In genomic region chr2:157550292-157550691, GRCm38 (mm10) we compare ENCODE assay signal across 16 mouse cellular contexts. TPM values are rescaled to one million over a fixed set of nuclear protein-coding genes. Genes with fewer than 3 reads are reported as not detected.
"Had no signal": no experiment of that assay in that cellular context is flagged by ENCODE, and none has a peak within 500 bp of the region (broad histone marks: within the 10 kb centered on the region; RNA-seq: fewer than 3 reads in every experiment).

No protein-coding gene starts in this region.

- H3K4me3 ChIP-seq: neural tube, embryonic 15.5 days; stomach, embryonic 15.5 days had no signal

- DNase-seq: retina, postnatal 1 day; right cerebral cortex, adult 18-20 months; right cerebral cortex, postnatal 14 days; right cerebral cortex, postnatal 25 days; right cerebral cortex, postnatal 4 days; spleen, adult 18-20 months; thymus, adult 18-20 months; thymus, adult 2 months; thymus, postnatal 14 days; thymus, postnatal 25 days; thymus, postnatal 36 days; thymus, postnatal 4 days had no signal

- H3K4me1 ChIP-seq: stomach, embryonic 15.5 days had no signal

- H3K9ac ChIP-seq: neural tube, embryonic 15.5 days; stomach, embryonic 15.5 days had no signal

- H3K27ac ChIP-seq: neural tube, embryonic 15.5 days; stomach, embryonic 15.5 days; stomach, postnatal 0 days had no signal

- H3K27me3 ChIP-seq: neural tube, embryonic 15.5 days; stomach, embryonic 15.5 days had no signal

- H3K4me2 ChIP-seq: neural tube, embryonic 15.5 days; stomach, embryonic 15.5 days had no signal

- H3K9me3 ChIP-seq: neural tube, embryonic 15.5 days; stomach, embryonic 15.5 days had no signal

RNA-seq across cellular contexts. Expression of gene Nnat, which starts 9.6 kb away (rescaled TPM):
- total RNA-seq: neutrophil, adult 5-6 weeks had no signal
